Mouse (Mus musculus) 416B (cell line): ENCODE data around the gene Fam178b.

Experiments used
- DNase-seq: peaks from one replicate; pipeline ENCODE4 v3.0.0; 2011; ENCODE audit warnings: low read depth

Gene Fam178b

DNA sequence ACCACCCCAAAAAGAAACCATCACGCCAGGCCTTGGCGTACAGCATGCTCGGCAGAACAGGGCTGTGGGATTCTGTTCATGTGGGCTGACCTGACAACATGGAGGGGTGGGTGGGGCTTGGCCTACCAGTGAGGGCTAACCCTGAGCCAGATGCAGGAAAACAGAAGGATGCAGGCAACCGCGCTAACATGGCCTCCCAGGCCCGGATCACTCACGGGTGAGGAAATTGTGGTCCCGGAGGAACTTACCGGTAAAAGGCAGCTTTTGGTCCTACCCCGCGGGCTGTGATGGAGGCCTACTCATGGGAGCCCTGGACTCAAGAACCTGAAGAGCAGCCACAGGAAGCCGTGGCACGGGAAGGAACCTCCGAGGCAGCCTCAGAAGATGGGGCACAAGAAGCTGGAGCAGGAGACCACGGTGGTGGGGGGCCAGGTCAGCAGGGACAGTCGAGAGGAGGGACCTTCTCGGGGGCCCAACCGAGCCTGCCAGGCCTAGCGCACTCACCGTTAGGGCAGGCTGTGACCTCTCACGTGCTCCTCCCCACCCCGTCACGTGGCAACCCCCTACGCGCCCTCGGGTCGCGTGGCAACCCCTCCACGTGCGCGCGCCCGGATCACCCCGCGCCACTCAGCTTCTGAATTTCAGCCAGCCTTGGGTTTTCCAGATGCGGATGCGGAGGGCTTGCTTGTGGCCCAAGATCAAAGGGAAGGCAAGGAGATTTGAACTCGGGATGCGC, at the start of gene Fam178b:
Gene Fam178b (minus strand): TSS at position 564 of the 736 bp plus-strand sequence.
- no peak for DNase-seq

DNA sequence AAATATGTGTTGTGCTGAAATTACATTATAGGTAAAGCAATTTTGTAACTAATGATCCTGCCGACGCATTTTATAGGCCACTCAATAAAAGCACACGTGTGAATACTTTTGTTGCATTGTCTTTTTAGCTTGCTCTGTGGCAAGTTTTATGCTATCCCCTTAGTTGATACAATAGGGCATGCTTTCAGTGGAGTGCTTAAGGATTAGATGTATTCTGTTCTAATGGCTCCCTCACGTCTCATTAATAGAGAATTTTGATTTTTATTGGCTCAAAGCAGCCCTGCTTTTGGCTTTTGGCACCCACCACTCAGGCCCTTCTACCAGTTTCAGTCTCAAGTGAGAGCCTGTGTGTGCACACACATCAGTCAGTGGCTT, 41.1 kb upstream of the Fam178b start:
- no peak for DNase-seq

- no peak for DNase-seq
Measured at GRCm38 (mm10) chr1:36723146-36724056, 40.4 kb upstream of the Fam178b start.

DNA sequence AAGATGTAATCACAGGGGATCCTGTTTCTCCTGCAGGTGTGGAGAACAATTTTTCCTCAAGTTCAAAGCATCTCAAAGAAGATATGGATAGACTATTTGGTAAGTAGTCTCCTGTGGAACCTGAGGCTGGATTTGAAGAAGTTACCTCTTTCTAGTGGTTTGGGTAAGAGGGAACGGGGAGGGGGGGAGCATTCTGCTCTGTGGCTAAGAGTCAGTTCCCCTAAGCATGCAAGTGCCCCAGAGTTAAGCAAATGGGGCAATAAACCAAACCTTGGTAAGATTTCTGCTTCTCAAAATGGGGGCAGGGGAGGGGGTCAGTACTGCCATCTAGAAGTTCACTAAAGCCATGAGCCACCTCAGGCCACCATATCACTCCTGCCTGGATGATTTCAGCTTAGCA, 35.8 kb upstream of the Fam178b start:
- DNase-seq: no peak

GRCm38 (mm10) chr1:36714311-36714710, 31.3 kb upstream of the Fam178b start, which contains the start of gene Actr1b:
Gene Actr1b (minus strand): TSS chr1:36714422.
- DNase-seq: no peak

DNA sequence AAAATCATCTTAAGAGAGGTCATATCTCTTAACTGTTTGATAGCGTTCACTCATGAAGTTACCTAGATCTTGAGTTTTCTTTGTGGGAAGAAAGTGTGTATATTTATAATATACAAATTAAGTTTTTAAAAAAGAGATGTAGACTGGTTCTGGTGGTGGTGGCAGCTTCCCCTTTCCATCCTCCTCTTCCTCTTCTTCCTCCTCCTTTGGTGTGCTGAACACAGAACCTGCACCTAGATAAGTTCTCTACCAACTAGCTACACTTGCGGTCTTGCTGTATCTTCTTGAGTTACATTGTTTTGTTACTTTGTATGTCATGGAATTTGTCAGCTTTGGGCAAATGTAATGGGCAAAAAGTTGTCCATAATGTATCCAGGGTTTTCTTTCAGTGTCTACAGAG, 28.1 kb upstream of the Fam178b start:
- no peak for DNase-seq

DNA sequence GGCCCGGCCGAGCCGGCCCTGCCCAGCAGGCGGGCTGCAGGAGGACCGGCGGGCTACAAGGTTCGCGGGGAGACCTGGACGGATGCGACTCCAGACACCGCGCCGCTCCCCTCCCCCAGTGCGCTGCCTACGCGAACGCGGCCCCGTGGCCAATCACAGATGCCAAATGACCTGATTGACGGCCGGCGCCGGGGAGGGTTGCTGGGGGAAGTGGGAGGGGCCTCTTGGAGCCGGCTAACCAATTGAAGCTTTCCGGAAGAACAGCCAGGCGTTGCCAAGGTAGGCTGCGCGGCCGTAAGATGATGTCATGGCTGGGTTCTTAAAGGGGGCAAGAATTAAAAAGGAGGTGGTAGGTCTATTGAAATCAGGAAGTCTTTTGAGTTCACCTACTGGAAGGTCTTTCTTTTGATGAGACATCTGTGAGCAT, 26.9 kb upstream of the Fam178b start, which contains the start of gene 4933424G06Rik:
Gene 4933424G06Rik (plus strand): TSS at position 296 of the 427 bp plus-strand sequence.
- DNase-seq: peak; percentile 98

DNA sequence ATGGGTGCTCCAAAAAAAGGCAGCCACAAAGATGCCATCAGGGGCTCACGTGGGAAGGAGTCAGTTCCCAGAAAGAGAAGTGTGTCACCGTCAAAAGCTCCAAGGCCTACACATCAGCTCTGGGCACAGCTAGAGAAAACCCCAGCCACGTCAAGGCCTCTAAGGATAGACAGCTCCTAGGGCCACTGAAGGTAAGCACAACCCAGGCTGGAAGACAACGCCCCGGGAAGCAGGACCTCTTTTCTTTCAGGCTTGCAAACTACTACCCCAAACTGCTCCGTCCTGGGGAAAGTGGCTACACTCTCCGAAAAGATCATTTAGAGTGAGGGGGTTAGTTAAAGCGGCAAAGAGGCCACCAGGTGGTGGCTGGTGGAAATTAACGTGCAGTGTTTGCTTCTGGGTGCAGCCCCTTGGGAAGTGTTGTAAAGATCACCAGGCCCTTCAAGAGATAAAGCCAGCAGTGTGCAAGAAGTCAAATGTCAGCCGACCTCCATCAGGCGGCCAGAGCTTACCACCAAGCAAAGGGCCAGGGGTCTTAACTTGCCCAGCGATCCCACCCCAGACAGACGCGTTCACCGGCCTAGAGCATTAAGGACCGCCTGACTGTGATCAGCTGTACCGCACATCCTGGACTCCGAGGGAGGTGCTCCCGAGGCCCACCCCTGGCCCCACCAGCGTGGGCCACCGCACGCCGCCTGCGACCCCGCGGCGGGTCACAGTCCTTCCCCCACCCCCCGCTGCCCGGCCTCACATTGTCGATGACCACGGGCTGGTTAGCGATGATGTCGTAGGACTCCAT, 26.3 kb upstream of the Fam178b start:
- peak; percentile 73 for DNase-seq

- DNase-seq: no peak
Measured at GRCm38 (mm10) chr1:36708626-36709025, 25.6 kb upstream of the Fam178b start.

- no peak for DNase-seq
Measured at GRCm38 (mm10) chr1:36707797-36708196, 24.8 kb upstream of the Fam178b start.

DNA sequence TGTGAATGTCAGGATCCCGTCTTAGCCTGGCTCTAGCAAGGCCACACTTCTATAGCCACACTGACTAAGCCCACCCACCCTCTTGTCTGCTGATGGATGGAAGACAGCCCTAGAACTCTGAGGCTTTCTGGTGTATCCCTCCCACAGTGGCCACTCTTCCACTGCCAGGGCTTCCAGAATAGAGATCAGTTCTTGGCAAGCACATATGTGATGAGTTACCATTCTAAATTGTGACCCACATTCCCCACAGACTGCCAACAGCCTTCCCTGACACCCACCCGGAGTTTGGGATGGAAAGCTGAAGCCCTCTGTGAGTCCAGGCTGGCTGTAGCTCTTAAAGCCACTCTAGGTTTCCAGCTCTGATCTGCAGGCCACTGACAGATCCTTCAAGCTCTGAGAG, 24.2 kb upstream of the Fam178b start:
- no peak for DNase-seq

GRCm38 (mm10) chr1:36697030-36697429, 14.0 kb upstream of the Fam178b start:
- DNase-seq: no peak

DNA sequence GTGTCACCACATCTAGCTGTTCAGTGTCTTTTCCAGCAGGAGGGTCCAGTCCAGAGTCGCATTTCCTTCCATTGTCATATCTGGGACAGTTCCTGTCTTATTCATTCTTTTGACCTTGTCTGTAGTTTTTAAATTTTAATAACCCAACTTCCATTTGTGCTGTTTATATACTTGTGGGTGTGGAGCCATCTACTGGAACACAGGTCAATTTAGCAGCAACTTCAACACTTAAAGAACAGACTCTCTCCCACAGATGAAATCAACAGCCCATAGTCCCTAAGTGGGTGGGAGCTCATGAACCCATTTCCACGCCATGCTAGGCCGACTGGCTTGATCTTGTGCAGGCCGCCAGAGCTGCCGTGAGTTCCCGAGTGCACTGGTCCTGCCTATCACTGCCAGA, 13.4 kb upstream of the Fam178b start:
- no peak for DNase-seq

GRCm38 (mm10) chr1:36694871-36695270, 11.9 kb upstream of the Fam178b start:
- DNase-seq: no peak

DNA sequence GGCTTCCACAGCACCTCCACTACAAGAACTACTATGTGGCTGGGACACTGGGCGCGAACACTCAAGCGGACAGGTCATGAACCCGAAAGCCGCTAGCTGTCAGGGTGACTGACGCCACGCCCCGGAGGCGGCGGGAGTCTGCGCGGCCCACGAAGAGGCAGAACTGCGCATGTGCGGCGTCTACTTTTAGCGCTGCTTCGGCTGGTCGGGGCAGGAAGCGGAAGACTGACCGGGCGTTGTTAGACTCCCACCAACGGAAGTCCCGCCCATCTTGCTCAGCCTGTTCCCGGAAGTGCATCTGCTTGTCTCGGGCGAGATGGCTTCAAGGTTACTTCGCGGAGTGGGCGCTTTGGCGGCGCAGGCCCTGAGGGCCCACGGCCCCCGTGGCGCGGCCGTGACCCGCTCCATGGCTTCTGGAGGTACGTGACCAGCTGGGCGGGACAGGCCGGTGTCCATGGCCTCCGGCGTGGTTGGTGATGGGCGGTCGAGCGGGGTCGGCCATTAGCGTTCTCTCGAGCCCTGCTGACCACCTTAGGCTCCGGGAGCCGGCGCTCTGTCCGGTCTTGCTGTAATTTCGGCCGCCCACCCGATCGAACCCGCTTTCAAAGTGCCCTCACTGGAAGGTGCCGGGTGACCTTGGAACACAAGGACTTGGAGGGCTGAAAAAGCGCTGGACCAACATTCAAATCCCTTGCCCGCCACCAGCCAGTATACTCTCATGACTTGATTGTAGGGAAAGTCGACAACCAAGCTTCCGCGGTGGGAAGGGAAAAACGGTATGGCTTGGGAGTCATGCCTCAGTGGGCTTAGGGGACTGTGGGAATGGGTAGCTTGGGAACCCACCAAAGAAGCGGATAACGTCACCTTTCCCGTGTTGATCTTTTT, 8.5 kb upstream of the Fam178b start, which contains the start of gene Cox5b:
Gene Cox5b (plus strand): TSS at position 179 of the 885 bp plus-strand sequence.
- peak; percentile 99 for DNase-seq

DNA sequence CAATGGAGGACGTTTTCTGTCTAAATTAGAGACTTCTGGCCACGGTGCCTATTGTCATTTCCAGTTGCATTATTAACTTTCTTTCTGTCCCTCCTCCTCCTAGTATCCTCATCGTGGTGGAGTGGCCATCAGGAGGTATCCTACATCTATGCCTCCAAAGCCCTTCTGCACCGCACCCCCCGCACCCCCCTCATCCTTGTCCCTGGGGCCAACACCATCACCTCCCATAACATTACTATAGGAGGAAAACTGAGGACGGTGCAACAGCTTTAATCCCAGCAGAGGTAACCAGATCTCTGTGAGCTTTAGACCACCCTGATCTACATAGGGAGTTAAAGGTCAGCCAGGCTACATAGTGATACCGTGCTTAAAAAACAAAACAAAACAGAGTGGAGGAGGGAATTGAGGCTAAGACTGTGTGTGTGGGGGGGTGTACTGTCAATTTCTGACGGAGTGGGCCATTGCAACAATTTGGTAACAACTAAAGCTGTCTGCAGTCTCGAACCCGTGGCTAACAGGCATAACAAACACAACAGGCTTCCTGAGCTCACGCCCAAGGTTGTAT, 7.8 kb upstream of the Fam178b start:
- no peak for DNase-seq

GRCm38 (mm10) chr1:36683810-36684467, 956 bp upstream of the Fam178b start:
- peak; percentile 88 for DNase-seq

DNA sequence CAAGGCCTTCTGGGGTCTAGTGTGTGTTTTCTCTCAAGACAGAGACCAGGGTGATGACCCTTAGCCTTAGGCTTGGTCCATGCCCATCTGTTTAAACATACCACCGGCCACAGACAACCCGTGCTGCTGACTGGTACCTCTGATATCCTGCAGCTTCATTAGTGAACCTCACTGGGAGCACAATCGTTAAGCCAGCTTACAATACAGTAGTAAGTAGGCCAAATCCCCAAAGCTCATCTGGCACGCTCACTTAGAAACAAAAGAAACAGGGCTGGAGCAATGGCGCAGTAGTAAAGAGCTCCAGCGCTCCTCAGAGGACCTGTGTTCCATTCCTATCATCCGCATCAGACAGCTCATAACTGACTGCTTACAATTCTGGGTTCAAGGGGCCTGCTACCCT, 2.1 kb downstream of the Fam178b start:
- DNase-seq: no peak

DNA sequence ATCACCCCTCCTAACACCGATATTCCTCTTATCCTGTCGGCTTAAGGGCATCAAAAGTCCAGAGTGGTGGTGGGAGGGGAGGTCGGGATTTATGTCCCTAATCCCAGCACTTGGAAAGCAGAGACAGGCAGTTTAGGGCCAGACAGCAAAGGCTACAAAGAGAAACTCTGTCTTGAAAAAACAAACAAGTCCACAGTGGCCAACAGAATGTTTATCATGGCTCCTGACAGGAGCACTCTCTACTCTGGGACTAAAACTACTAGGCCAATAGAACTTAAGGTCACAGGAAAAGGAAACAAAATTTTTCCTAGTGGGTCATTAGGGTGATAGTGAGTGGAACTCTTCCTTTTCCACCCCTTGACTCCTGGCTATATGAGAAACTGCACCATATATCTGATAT, 8.0 kb downstream of the Fam178b start:
- DNase-seq: no peak
